Mouse (Mus musculus): Measurements from ENCODE around the gene Rbm46. TPM values are rescaled to one million over a fixed set of nuclear protein-coding genes. Genes with fewer than 3 reads are reported as not detected.

The Rbm46 gene
- polyA plus RNA-seq, 1 experiment from 2014 or later: 6.4 TPM

DNA sequence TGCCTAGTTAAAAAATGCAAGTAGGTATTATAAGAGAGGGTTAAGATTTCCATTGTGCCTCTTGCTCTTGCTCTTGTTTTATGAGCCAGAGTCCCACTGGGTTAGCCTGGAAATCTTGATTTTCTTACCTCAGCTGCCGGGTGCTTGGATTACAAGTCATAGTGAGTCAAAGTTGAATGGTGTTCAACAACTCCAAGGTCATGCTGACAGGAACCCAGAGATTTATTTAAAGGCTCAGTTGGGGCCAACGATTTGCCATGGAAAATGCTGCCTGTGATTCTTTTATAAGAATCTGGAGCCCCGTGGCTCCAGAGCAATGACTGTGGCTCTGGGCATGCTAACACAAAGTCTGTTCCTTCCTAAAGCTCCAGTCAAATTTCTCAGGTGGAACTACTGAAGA is 64.4 kb downstream of the Rbm46 start:
- no peaks in the 10 kb centered on the region for H3K36me3 ChIP-seq
- no peak overlapping the region for H3K9ac ChIP-seq
- H3K9me3 ChIP-seq: no peaks in the 10 kb centered on the region
- H3K4me2 ChIP-seq (replicated peaks): no peak overlapping the region
- no peak for ATAC-seq (ENCODE audit: low FRiP score, low read depth)
- H3K4me3 ChIP-seq: no peak overlapping the region
- 0 out of 2 replicates have a peak, but pooled peaks cover 8% of the 10 kb centered on the region for H3K4me1 ChIP-seq
- no peaks in the 10 kb centered on the region for H3K27me3 ChIP-seq
- WGBS: 45% methylated on average over 3 of the region's 3 CpGs
- H3K27ac ChIP-seq: no peak overlapping the region

GRCm38 (mm10) chr3:82810334-82811120 is 65.8 kb downstream of the Rbm46 start:
- no peak for ATAC-seq (ENCODE audit: low FRiP score, low read depth)
- Histone ChIP-seq H3K4me3 (no peak overlapping the region), H3K4me1 (0 out of 2 replicates have a peak, but pooled peaks cover 15% of the 10 kb centered on the region), H3K36me3 (no peaks in the 10 kb centered on the region), H3K4me2 (replicated peaks) (no peak overlapping the region), H3K9me3 (no peaks in the 10 kb centered on the region), H3K9ac (no peak overlapping the region), H3K27me3 (no peaks in the 10 kb centered on the region), H3K27ac (no peak overlapping the region)
- 81% methylated on average over 7 of the region's 7 CpGs for WGBS

GRCm38 (mm10) chr3:82809769-82810168 is 66.5 kb downstream of the Rbm46 start:
- Histone ChIP-seq H3K27ac (no peak overlapping the region), H3K27me3 (no peaks in the 10 kb centered on the region), H3K9ac (no peak overlapping the region), H3K4me3 (no peak overlapping the region), H3K4me1 (0 out of 2 replicates have a peak, but pooled peaks cover 21% of the 10 kb centered on the region), H3K4me2 (replicated peaks) (no peak overlapping the region), H3K9me3 (no peaks in the 10 kb centered on the region), H3K36me3 (no peaks in the 10 kb centered on the region)
- ATAC-seq (ENCODE audit: low FRiP score, low read depth): no peak
- 50% methylated on average over 7 of the region's 7 CpGs for WGBS

DNA sequence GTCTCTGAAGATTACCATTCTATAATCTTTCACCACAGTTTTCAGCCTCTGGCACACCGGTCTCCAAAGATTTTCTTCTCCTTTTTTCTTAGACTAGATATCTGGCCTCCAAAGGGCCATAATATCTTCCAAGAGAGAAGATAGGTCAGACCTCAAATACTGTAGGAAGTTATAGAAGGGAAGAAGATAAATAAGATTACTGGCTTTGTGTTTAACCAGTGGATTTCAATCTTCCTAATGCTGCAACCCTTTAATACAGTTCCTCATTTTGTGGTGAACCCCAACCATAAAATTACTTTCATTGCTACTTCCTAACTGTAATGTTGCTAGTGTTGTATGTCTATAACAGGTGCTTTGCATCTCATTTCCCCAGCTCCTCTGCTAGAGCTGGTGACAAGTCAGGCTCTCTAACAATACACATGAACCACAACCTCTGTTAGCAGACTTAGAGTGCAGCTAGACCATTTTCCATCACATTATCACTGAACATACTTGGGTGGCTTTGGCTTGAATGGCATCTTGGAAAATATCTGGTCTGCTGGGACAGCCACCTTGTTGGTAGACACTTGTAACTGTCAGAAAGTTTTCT is 67.9 kb downstream of the Rbm46 start:
- WGBS: 96% methylated on average over 1 of the region's 1 CpGs
- Histone ChIP-seq H3K36me3 (no peaks in the 10 kb centered on the region), H3K4me1 (0 out of 2 replicates have a peak, but pooled peaks cover 21% of the 10 kb centered on the region), H3K4me2 (replicated peaks) (no peak overlapping the region), H3K27ac (no peak overlapping the region), H3K9me3 (no peaks in the 10 kb centered on the region), H3K27me3 (no peaks in the 10 kb centered on the region), H3K9ac (no peak overlapping the region), H3K4me3 (no peak overlapping the region)
- no peak for ATAC-seq (ENCODE audit: low FRiP score, low read depth)

DNA sequence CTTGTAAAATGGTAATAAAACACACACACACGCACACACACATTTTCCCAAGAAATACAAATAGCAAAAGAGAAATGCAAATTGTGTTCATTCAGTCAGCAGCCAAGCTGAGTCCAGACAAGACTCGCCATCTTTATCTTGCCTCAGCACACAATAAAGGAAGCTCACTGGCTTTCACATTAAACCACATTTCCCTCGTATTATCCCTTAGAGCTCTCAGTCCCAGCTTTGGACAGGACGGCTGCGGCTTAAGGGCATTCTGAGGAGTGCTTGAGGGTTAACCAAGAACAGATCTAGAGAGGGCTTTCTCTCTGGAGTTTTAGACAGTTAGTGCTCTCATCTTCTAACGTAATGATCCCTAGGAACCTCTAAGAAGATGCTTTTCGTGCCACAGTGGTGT is 71.0 kb downstream of the Rbm46 start:
- no peaks in the 10 kb centered on the region for H3K27me3 ChIP-seq
- ATAC-seq (ENCODE audit: low FRiP score, low read depth): no peak
- no peaks in the 10 kb centered on the region for H3K36me3 ChIP-seq
- H3K4me3 ChIP-seq: no peak overlapping the region
- H3K9me3 ChIP-seq: no peaks in the 10 kb centered on the region
- H3K27ac ChIP-seq: no peak overlapping the region
- 0 out of 2 replicates have a peak, but pooled peaks cover 13% of the 10 kb centered on the region for H3K4me1 ChIP-seq
- no peak overlapping the region for H3K4me2 ChIP-seq (replicated peaks)
- no peak overlapping the region for H3K9ac ChIP-seq
- 60% methylated on average over 7 of the region's 7 CpGs for WGBS

DNA sequence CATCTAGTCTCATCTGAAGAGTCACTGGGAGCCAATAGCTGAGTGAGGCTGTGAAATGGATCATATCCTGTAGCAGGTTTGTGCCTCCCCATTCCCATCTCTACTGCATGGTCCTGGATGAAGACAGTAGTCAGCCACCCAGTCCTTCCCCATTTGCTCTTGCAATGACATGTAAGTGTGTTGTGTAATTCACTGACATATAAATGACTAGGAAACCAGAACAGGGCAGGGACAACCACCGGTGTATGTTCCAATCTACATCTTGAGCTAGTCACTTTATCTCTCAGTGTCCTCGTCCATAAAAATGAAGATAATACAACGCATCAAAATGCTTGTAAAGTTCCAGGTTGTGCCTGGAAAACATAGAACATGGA is 75.8 kb downstream of the Rbm46 start:
- Histone ChIP-seq H3K4me2 (replicated peaks) (no peak overlapping the region), H3K9me3 (no peaks in the 10 kb centered on the region), H3K4me3 (no peak overlapping the region), H3K9ac (no peak overlapping the region), H3K27me3 (no peaks in the 10 kb centered on the region), H3K4me1 (0 out of 2 replicates have a peak, but pooled peaks cover 5% of the 10 kb centered on the region), H3K36me3 (no peaks in the 10 kb centered on the region), H3K27ac (no peak overlapping the region)
- WGBS: 87% methylated on average over 3 of the region's 3 CpGs
- no peak for ATAC-seq (ENCODE audit: low FRiP score, low read depth)

DNA sequence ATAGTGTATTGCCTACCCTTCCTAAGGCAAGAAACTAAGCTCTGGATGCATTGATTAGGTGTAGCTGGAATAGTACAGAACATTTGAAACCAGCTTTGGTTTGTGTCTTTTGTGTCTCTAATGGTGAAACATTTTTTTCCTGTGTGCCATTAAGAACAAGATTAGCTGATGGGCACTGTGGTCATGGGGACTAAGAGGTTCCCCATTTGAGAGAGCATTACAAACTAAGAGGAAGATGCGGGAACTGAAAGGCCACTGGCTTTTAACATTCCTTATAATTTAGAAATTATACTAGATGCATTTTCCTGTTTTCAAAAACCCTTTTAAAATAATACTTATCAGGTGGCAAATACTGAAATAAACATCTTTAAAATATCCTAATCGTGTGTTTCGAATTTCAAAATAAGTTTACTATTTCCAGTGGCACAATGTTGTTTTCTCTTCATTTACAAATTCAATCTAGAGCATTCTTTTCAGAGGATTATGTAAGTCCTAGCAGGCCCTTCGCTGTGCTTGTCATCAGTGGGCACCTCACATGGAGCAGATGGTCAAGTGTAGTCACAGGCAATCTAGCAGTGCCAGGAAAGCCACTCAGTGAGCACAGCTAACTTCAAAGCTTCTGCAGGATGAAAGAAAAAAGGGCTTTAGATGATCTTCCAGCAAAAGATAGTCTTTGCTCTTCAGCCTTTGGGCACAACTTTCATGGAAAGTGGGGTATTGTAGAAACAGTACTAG is 76.4 kb downstream of the Rbm46 start:
- ATAC-seq (ENCODE audit: low FRiP score, low read depth): no peak
- Histone ChIP-seq H3K9ac (no peak overlapping the region), H3K4me3 (no peak overlapping the region), H3K27ac (no peak overlapping the region), H3K4me2 (replicated peaks) (no peak overlapping the region), H3K36me3 (no peaks in the 10 kb centered on the region), H3K9me3 (no peaks in the 10 kb centered on the region), H3K27me3 (no peaks in the 10 kb centered on the region), H3K4me1 (no peaks in the 10 kb centered on the region)
- 80% methylated on average over 4 of the region's 4 CpGs for WGBS

GRCm38 (mm10) chr3:82793656-82794055 is 82.6 kb downstream of the Rbm46 start:
- Histone ChIP-seq H3K27ac (no peak overlapping the region), H3K4me3 (no peak overlapping the region), H3K4me1 (no peaks in the 10 kb centered on the region), H3K9me3 (no peaks in the 10 kb centered on the region), H3K27me3 (no peaks in the 10 kb centered on the region), H3K4me2 (replicated peaks) (no peak overlapping the region), H3K9ac (no peak overlapping the region), H3K36me3 (no peaks in the 10 kb centered on the region)
- no peak for ATAC-seq (ENCODE audit: low FRiP score, low read depth)
- WGBS: 78% methylated on average over 1 of the region's 1 CpGs

- Histone ChIP-seq H3K27ac (no peak overlapping the region), H3K9ac (no peak overlapping the region), H3K27me3 (no peaks in the 10 kb centered on the region), H3K36me3 (no peaks in the 10 kb centered on the region), H3K4me3 (no peak overlapping the region), H3K4me1 (no peaks in the 10 kb centered on the region), H3K9me3 (no peaks in the 10 kb centered on the region), H3K4me2 (replicated peaks) (no peak overlapping the region)
- WGBS: 90% methylated on average over 3 of the region's 3 CpGs
- no peak for ATAC-seq (ENCODE audit: low FRiP score, low read depth)
These were observed 84.6 kb downstream of the Rbm46 start for GRCm38 (mm10) chr3:82791663-82792062.

Other genes starting within 250 kb of the Rbm46 start
- gene Lrat, start 27.5 kb upstream of the Rbm46 start, polyA plus RNA-seq (2015; fragmentation: Nextera tagmentation; extraction: Ambion mirVana): 0.40 and 0.62 TPM in 2 replicates
- 0.10 and 1.1 TPM in 2 replicates for gene Fgg, start 131.2 kb upstream of the Rbm46 start, polyA plus RNA-seq (2015; fragmentation: Nextera tagmentation; extraction: Ambion mirVana)
- gene Fga, start 149.6 kb upstream of the Rbm46 start, polyA plus RNA-seq (2015; fragmentation: Nextera tagmentation; extraction: Ambion mirVana): 0.09 and 1.0 TPM in 2 replicates
- 0.78 TPM in 1 of 2 replicates, not detected in the other for gene Fgb, start 173.4 kb upstream of the Rbm46 start, polyA plus RNA-seq (2015; fragmentation: Nextera tagmentation; extraction: Ambion mirVana)
- gene Plrg1, start 179.0 kb upstream of the Rbm46 start, polyA plus RNA-seq (2015; fragmentation: Nextera tagmentation; extraction: Ambion mirVana): 115 TPM in 2 replicates